Comparison of ENCODE assay signal across 8 mouse cellular contexts in the genomic region with DNA sequence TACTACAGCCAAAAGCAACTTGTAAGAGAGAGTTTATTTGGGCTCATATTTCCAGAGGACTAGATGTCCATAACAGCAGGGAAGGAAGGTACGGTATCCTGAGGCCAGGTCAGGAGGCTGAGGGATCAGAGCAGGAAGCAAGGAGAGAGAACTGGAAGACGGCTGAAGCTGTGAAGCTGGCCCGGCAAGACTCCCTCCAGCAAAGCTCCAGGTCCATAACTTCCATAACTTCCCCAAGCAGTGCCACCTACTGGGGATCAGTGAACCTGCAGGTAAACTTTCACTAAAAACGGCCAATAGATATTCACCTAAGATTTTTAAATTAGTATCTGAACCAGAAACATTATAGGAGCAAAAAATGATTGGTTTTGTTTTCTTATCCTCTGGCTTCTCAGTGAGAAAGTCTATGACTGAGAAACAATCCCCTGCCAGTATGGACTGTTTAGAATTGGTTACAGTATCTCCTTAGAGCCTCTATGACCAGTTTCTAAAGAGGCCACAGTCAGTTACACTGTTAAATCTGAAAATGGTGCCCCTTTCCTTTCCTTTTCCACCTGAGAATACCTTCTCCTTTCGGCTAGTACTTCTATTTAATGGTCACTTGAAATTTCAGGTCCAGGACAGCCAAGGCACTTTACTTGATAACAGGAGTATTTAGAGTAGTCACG. TPM values are rescaled to one million over a fixed set of nuclear protein-coding genes. Genes with fewer than 3 reads are reported as not detected.
DNase-seq lines count a peak whose midpoint lies in the region; ATAC-seq lines count a peak whose summit lies in the region.

No protein-coding gene starts in this region.

- no peak overlapping the region for H3K4me3 ChIP-seq in forebrain, embryonic 16.5 days (replicated peaks; ENCODE audit: low read length)

- no peak overlapping the region for H3K9ac ChIP-seq in forebrain, embryonic 16.5 days (replicated peaks; ENCODE audit: low read depth, low read length)

- H3K36me3 ChIP-seq in forebrain, embryonic 16.5 days (ENCODE audit: control insufficient read depth, insufficient read depth) = no peaks in the 10 kb centered on the region

- WGBS in forebrain, embryonic 16.5 days = 33% methylated on average over 6 of the region's 6 CpGs

- H3K4me2 ChIP-seq in forebrain, embryonic 16.5 days (ENCODE audit: low read length) = no peak overlapping the region

- no peak overlapping the region for H3K27ac ChIP-seq in forebrain, embryonic 16.5 days (ENCODE audit: low read length)

- peak; percentile 58 for ATAC-seq in forebrain, embryonic 16.5 days

- DNase-seq in gastrocnemius, adult 18-20 months (ENCODE audit: low spot score) = peak; percentile 49
- no peak for DNase-seq in gastrocnemius, postnatal 25 days
- peak; percentile 43 for DNase-seq in ES-CJ7 (ENCODE audit: low read depth, low spot score)
- DNase-seq in cerebellum, adult 11-12 months = peak; percentile 39
- DNase-seq in kidney, postnatal 10 days = peak; percentile 71
- peak; percentile 34 to 70 for DNase-seq in lung, postnatal 4 days
- DNase-seq in skeletal muscle tissue, adult 2 months (ENCODE audit: low read depth, low spot score) = peak; percentile 22

- no peaks in the 10 kb centered on the region; the same call in 1 of the 2 replicates for H3K4me1 ChIP-seq in forebrain, embryonic 16.5 days (replicated peaks; ENCODE audit: control insufficient read depth, insufficient read depth, low read length)

- H3K27me3 ChIP-seq in forebrain, embryonic 16.5 days (replicated peaks; ENCODE audit: control insufficient read depth, insufficient read depth, low read length) = no peaks in the 10 kb centered on the region

- 0 out of 2 replicates have a peak, but pooled peaks cover 2% of the 10 kb centered on the region for H3K9me3 ChIP-seq in forebrain, embryonic 16.5 days (ENCODE audit: control insufficient read depth, low read length)

RNA-seq across cellular contexts. Expression of gene Gm45062, which starts 15.3 kb away (rescaled TPM):
- under 1 TPM in 1 of 2 experiments, not detected in 1; 0.38 TPM for total RNA-seq in gastrocnemius, adult 18-20 months (2021)
- total RNA-seq in gastrocnemius, postnatal 25 days (2021) = not detected
- polyA plus RNA-seq in forebrain, embryonic 16.5 days (2015; fragmentation: Nextera tagmentation; extraction: Ambion mirVana) = 24.3 and 29.3 TPM in 2 replicates

RNA-seq across cellular contexts. Expression of gene Umad1, which starts 15.4 kb away (rescaled TPM):
- 10 to 100 TPM; 12.1 to 16.1 TPM for total RNA-seq in gastrocnemius, adult 18-20 months (2021)
- total RNA-seq in gastrocnemius, postnatal 25 days (2021) = 10 to 100 TPM; 10.2 to 10.4 TPM
- 46.0 and 49.3 TPM in 2 replicates for polyA plus RNA-seq in forebrain, embryonic 16.5 days (2015; fragmentation: Nextera tagmentation; extraction: Ambion mirVana)

RNA-seq across cellular contexts. Expression of gene Rpa3, which starts 15.5 kb away (rescaled TPM):
- 1 to 10 TPM; 8.2 to 9.0 TPM for total RNA-seq in gastrocnemius, adult 18-20 months (2021)
- total RNA-seq in gastrocnemius, postnatal 25 days (2021) = 1 to 10 TPM; 8.6 to 9.7 TPM
- 82.8 and 96.3 TPM in 2 replicates for polyA plus RNA-seq in forebrain, embryonic 16.5 days (2015; fragmentation: Nextera tagmentation; extraction: Ambion mirVana)
